Comparison of ENCODE assay signal across 14 mouse cellular contexts in genomic region chr7:81685375-81685774, GRCm38 (mm10). TPM values are rescaled to one million over a fixed set of nuclear protein-coding genes. Genes with fewer than 3 reads are reported as not detected.
DNase-seq lines count a peak whose midpoint lies in the region; TF ChIP-seq lines count a peak whose summit lies in the region.
"Had no signal": no experiment of that assay in that cellular context is flagged by ENCODE, and none has a peak within 500 bp of the region (broad histone marks: within the 10 kb centered on the region; RNA-seq: fewer than 3 reads in every experiment).

No protein-coding gene starts in this region.

- no peak overlapping the region for H3K4me3 ChIP-seq in gastrocnemius, adult 2 months
- H3K4me3 ChIP-seq: forebrain, embryonic 12.5 days; liver, embryonic 15.5 days; megakaryocyte, embryonic 14.5 days had no signal

- peak overlapping the region; percentile 59 for H3K27ac ChIP-seq in gastrocnemius, adult 2 months
- H3K27ac ChIP-seq: forebrain, embryonic 12.5 days; liver, embryonic 15.5 days had no signal

- TF ChIP-seq CTCF in gastrocnemius, adult 2 months (IDR thresholded peaks at IDR 0.05), result no peak

- intact Hi-C loops in gastrocnemius, adult 2 months (cut with DNase I), result no loop called here

- peak; percentile 75 for DNase-seq in gastrocnemius, adult 2 months
- DNase-seq in gastrocnemius, postnatal 10 days, result no peak
- peak; percentile 11 for DNase-seq in lung, postnatal 10 days
- DNase-seq in lung, adult 18-20 months, result no peak
- peak; percentile 61 for DNase-seq in gastrocnemius, postnatal 25 days
- no peak for DNase-seq in right cerebral cortex, adult 2 months (ENCODE audit: low spot score in 2 of 2)
- no peak for DNase-seq in ovary, adult 18-20 months (ENCODE audit: low spot score)
- DNase-seq in neural tube, embryonic 10.5 days (ENCODE audit: extremely low spot score, low spot score), result no peak
- DNase-seq: kidney, adult 11 months; kidney, postnatal 4 days; thymus, adult 2 months had no signal

RNA-seq across cellular contexts. Expression of gene Homer2, which starts 22.0 kb away (rescaled TPM):
- total RNA-seq in gastrocnemius, adult 2 months (2021), result 100 to 1,000 TPM in 1 of 2 experiments, 10 to 100 TPM in 1; 39.9 to 102 TPM
- total RNA-seq in gastrocnemius, postnatal 10 days (2021), result 10 to 100 TPM; 26.1 to 26.3 TPM
- 10 to 100 TPM; 38.5 to 70.4 TPM for total RNA-seq in gastrocnemius, postnatal 25 days (2021)

Comparison
In these comparisons a context has a peak if more than half of its experiments do, and no peak if none do; other contexts are left out.
1. DNase-seq: peak in gastrocnemius, adult 2 months (single experiment), lung, postnatal 10 days (single experiment) and gastrocnemius, postnatal 25 days (single experiment); none in gastrocnemius, postnatal 10 days (single experiment), lung, adult 18-20 months (0 of 2), right cerebral cortex, adult 2 months (0 of 2), ovary, adult 18-20 months (single experiment) and neural tube, embryonic 10.5 days (single experiment).